Comparison of ENCODE assay signal across 25 mouse cellular contexts in the genomic region with DNA sequence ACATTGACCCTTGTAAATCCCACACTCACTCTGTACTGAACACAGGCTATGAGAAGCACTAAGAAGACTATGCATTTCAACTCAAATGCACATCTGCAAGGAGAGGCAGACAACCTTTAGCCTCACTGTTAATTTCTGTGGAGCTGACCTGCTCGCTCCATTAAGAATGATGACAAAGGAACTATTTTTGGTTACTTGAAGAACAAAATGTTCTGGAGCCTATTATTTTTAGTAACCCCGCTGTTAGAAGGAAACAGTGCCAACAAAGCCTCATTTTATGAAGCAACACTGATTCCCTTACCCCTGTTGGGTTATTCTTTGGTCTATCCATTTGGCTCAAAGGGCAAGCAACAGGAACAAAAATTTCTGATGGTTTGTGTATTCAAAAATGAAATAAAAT.
DNase-seq lines count a peak whose midpoint lies in the region; ATAC-seq and TF ChIP-seq lines count a peak whose summit lies in the region.
"Had no signal": no experiment of that assay in that cellular context is flagged by ENCODE, and none has a peak within 500 bp of the region (broad histone marks: within the 10 kb centered on the region; RNA-seq: fewer than 3 reads in every experiment).

No protein-coding gene starts in this region.

- peak overlapping the region; percentile 77 for H3K27ac ChIP-seq in heart, adult 2 months
- no peak overlapping the region for H3K27ac ChIP-seq in heart, embryonic 12.5 days (ENCODE audit: poor library complexity, severe bottlenecking)
- peak overlapping the region; percentile 22 for H3K27ac ChIP-seq in macrophage
- H3K27ac ChIP-seq in midbrain, embryonic 16.5 days (ENCODE audit: low read length), result no peak overlapping the region
- H3K27ac ChIP-seq: embryonic facial prominence, embryonic 12.5 days; gastrocnemius, adult 2 months; hindbrain, embryonic 10.5 days; hindbrain, embryonic 15.5 days; kidney, embryonic 15.5 days; limb, embryonic 12.5 days; liver, embryonic 15.5 days; neural tube, embryonic 13.5 days had no signal

- H3K36me3 ChIP-seq in heart, adult 2 months (ENCODE audit: control insufficient read depth, insufficient read depth, low read length), result peaks cover 9% of the 10 kb centered on the region
- no peaks in the 10 kb centered on the region for H3K36me3 ChIP-seq in heart, embryonic 12.5 days
- no peaks in the 10 kb centered on the region for H3K36me3 ChIP-seq in macrophage (ENCODE audit: inconsistent target)
- no peaks in the 10 kb centered on the region for H3K36me3 ChIP-seq in midbrain, embryonic 16.5 days (ENCODE audit: control insufficient read depth, insufficient read depth, low read length)
- H3K36me3 ChIP-seq: embryonic facial prominence, embryonic 12.5 days; hindbrain, embryonic 10.5 days; hindbrain, embryonic 15.5 days; kidney, embryonic 15.5 days; limb, embryonic 12.5 days; liver, embryonic 15.5 days; neural tube, embryonic 13.5 days had no signal

- no peak overlapping the region for H3K4me2 ChIP-seq in heart, embryonic 12.5 days
- no peak overlapping the region for H3K4me2 ChIP-seq in midbrain, embryonic 16.5 days (ENCODE audit: low read length)
- H3K4me2 ChIP-seq: embryonic facial prominence, embryonic 12.5 days; hindbrain, embryonic 15.5 days; kidney, embryonic 15.5 days; limb, embryonic 12.5 days; liver, embryonic 15.5 days; midbrain, embryonic 11.5 days; neural tube, embryonic 13.5 days had no signal

- no peak for TF ChIP-seq CTCF in heart, adult 2 months (IDR thresholded peaks at IDR 0.05)

- DNase-seq in heart, adult 2 months, result no peak
- DNase-seq in lung, postnatal 25 days (ENCODE audit: low spot score), result peak; percentile 4
- DNase-seq in lung, adult 18-20 months, result no peak
- DNase-seq: adrenal gland, adult 8-10 months; B cell, adult 2 months; cerebellum, adult 11-12 months; cerebellum, adult 9-11 months; embryo, embryonic 11 days; gastrocnemius, adult 2 months; kidney, adult 18-20 months; kidney, postnatal 25 days; right cerebral cortex, postnatal 4 days had no signal

- 16% methylated on average over 2 of the region's 2 CpGs for WGBS in heart, adult 2 months
- 75% methylated on average over 2 of the region's 2 CpGs for WGBS in heart, embryonic 12.5 days
- 73% methylated on average over 2 of the region's 2 CpGs for WGBS in macrophage (ENCODE audit: missing documents)
- WGBS in midbrain, embryonic 16.5 days, result 70% methylated on average over 2 of the region's 2 CpGs

- no peak overlapping the region for H3K9ac ChIP-seq in heart, adult 2 months (ENCODE audit: low read depth, low read length)
- no peak overlapping the region for H3K9ac ChIP-seq in heart, embryonic 12.5 days
- no peak overlapping the region for H3K9ac ChIP-seq in midbrain, embryonic 16.5 days (ENCODE audit: low read depth, low read length)
- H3K9ac ChIP-seq: embryonic facial prominence, embryonic 12.5 days; hindbrain, embryonic 15.5 days; kidney, embryonic 15.5 days; limb, embryonic 12.5 days; liver, embryonic 15.5 days; neural tube, embryonic 13.5 days had no signal

- 0 out of 2 replicates have a peak, but pooled peaks cover 2% of the 10 kb centered on the region for H3K9me3 ChIP-seq in heart, embryonic 12.5 days (replicated peaks)
- H3K9me3 ChIP-seq in midbrain, embryonic 16.5 days (replicated peaks; ENCODE audit: control insufficient read depth, low read length, poor library complexity, severe bottlenecking), result peaks cover 6% of the 10 kb centered on the region; the same call in 1 of the 2 replicates
- H3K9me3 ChIP-seq: embryonic facial prominence, embryonic 12.5 days; hindbrain, embryonic 10.5 days; hindbrain, embryonic 15.5 days; kidney, embryonic 15.5 days; liver, embryonic 15.5 days had no signal

- no peak for ATAC-seq in heart, embryonic 12.5 days (ENCODE audit: insufficient number of reproducible peaks, low FRiP score)
- ATAC-seq in midbrain, embryonic 16.5 days, result no peak
- ATAC-seq: forebrain, embryonic 14.5 days; inflammation-experienced regulatory T-cells, adult 6 months had no signal

- no peak for TF ChIP-seq EP300 in heart, adult 2 months (IDR thresholded peaks at IDR 0.05; ENCODE audit: insufficient read depth, low read depth, low read length)

- peaks cover 2% of the 10 kb centered on the region for H3K4me1 ChIP-seq in heart, adult 2 months (ENCODE audit: control insufficient read depth, insufficient read depth, low read length)
- H3K4me1 ChIP-seq in heart, embryonic 12.5 days (replicated peaks), result no peaks in the 10 kb centered on the region
- no peaks in the 10 kb centered on the region for H3K4me1 ChIP-seq in midbrain, embryonic 16.5 days (ENCODE audit: control insufficient read depth, insufficient read depth, low read length)
- H3K4me1 ChIP-seq: embryonic facial prominence, embryonic 12.5 days; hindbrain, embryonic 10.5 days; hindbrain, embryonic 15.5 days; kidney, embryonic 15.5 days; limb, embryonic 12.5 days; liver, embryonic 15.5 days; neural tube, embryonic 13.5 days had no signal

- intact Hi-C loops in heart, adult 2 months (cut with DNase I), result no loop called here

- H3K79me2 ChIP-seq in heart, adult 2 months (replicated peaks; ENCODE audit: control insufficient read depth, insufficient read depth, low read length), result no peaks in the 10 kb centered on the region
- H3K79me2 ChIP-seq in macrophage (ENCODE audit: inconsistent target), result no peaks in the 10 kb centered on the region

- TF ChIP-seq POLR2A in heart, adult 2 months (IDR thresholded peaks at IDR 0.05; ENCODE audit: insufficient read depth, low read depth, low read length), result no peak

- no peaks in the 10 kb centered on the region for H3K27me3 ChIP-seq in heart, adult 2 months (ENCODE audit: control insufficient read depth, insufficient read depth, low read length)
- no peaks in the 10 kb centered on the region for H3K27me3 ChIP-seq in heart, embryonic 12.5 days (replicated peaks)
- no peaks in the 10 kb centered on the region for H3K27me3 ChIP-seq in midbrain, embryonic 16.5 days (ENCODE audit: control insufficient read depth, insufficient read depth, low read depth, low read length)
- H3K27me3 ChIP-seq: embryonic facial prominence, embryonic 12.5 days; hindbrain, embryonic 15.5 days; kidney, embryonic 15.5 days; limb, embryonic 12.5 days; liver, embryonic 15.5 days; neural tube, embryonic 13.5 days had no signal

- no peak overlapping the region for H3K4me3 ChIP-seq in heart, adult 2 months
- no peak overlapping the region for H3K4me3 ChIP-seq in heart, embryonic 12.5 days
- no peak overlapping the region for H3K4me3 ChIP-seq in macrophage (ENCODE audit: inconsistent target)
- H3K4me3 ChIP-seq in midbrain, embryonic 16.5 days (ENCODE audit: low read depth, low read length), result no peak overlapping the region
- H3K4me3 ChIP-seq: embryonic facial prominence, embryonic 12.5 days; gastrocnemius, adult 2 months; hindbrain, embryonic 10.5 days; hindbrain, embryonic 15.5 days; kidney, embryonic 15.5 days; limb, embryonic 12.5 days; liver, embryonic 15.5 days; neural tube, embryonic 13.5 days had no signal

Comparison
In these comparisons a context has a peak if more than half of its experiments do, and no peak if none do; other contexts are left out.
1. H3K27ac ChIP-seq: peak in heart, adult 2 months (single experiment) and macrophage (single experiment); none in heart, embryonic 12.5 days (single experiment) and midbrain, embryonic 16.5 days (single experiment).